Mouse (Mus musculus) stomach, postnatal 0 days (tissue): ENCODE data around the gene Sez6l. TPM values are rescaled to one million over a fixed set of nuclear protein-coding genes. Genes with fewer than 3 reads are reported as not detected.

Source experiments
- ATAC-seq: fragments of 200-750 bp; cut with Nextera tagmentation; 2 replicates; pipeline ENCODE4 v1.8.0; 2017; ENCODE audit not compliant: low FRiP score, low TSS enrichment
- DNase-seq: peaks from one replicate; pipeline ENCODE4 v3.0.0-alpha.2; 2016; ENCODE audit warnings: low spot score
- H3K27ac ChIP-seq: fragments of 300-500 bp; sonication (generic); replicated peaks from 2 replicates; pipeline ENCODE4 v1.5.1; 2014; ENCODE audit warnings: mild to moderate bottlenecking, control low read depth
- H3K27me3 ChIP-seq: fragments of 300-500 bp; sonication (generic); 2 replicates; pipeline ENCODE4 v1.6.1; 2014; ENCODE audit warnings: low read length; ENCODE audit not compliant: control insufficient read depth, insufficient read depth
- H3K36me3 ChIP-seq: fragments of 300-500 bp; sonication (generic); 2 replicates; pipeline ENCODE4 v1.6.1; 2014; ENCODE audit warnings: low read length, mixed read lengths; ENCODE audit not compliant: control insufficient read depth, insufficient read depth
- H3K4me1 ChIP-seq: fragments of 300-500 bp; sonication (generic); replicated peaks from 2 replicates; pipeline ENCODE4 v1.6.1; 2014; ENCODE audit warnings: antibody characterized with exemption; ENCODE audit not compliant: control insufficient read depth, insufficient read depth
- H3K4me2 ChIP-seq: fragments of 300-500 bp; sonication (generic); replicated peaks from 2 replicates; pipeline ENCODE4 v1.6.1; 2014; ENCODE audit warnings: low read depth, mild to moderate bottlenecking, control low read depth, moderate library complexity
- H3K4me3 ChIP-seq: fragments of 300-500 bp; sonication (generic); 2 replicates; pipeline ENCODE4 v1.5.1; 2014; ENCODE audit warnings: low read depth, low read length, control low read depth
- H3K9ac ChIP-seq: fragments of 300-500 bp; sonication (generic); 2 replicates; pipeline ENCODE4 v1.6.1; 2014; ENCODE audit warnings: mild to moderate bottlenecking, low read length, control low read depth, mixed read lengths
- H3K9me3 ChIP-seq: fragments of 300-500 bp; sonication (generic); 2 replicates; pipeline ENCODE4 v1.6.1; 2016; ENCODE audit warnings: low read length; ENCODE audit not compliant: control insufficient read depth
- CTCF ChIP-seq: IDR thresholded peaks from 2 replicates; pipeline ENCODE4 v1.5.1; 2016; ENCODE audit warnings: antibody characterized with exemption, low read depth, mild to moderate bottlenecking, moderate library complexity
- EP300 ChIP-seq: optimal IDR thresholded peaks from 2 replicates; pipeline ENCODE3; 2016; ENCODE audit warnings: antibody characterized with exemption
- WGBS: fragments of 180-500 bp; shearing (Covaris S2); extraction: QIAGEN DNeasy Blood & Tissue Kit; methylation state at CpG from one replicate; pipeline ENCODE4 v1.1.7; 2014; 5-methylcytosine and 5-hydroxymethylcytosine counted together
- polyA plus RNA-seq: library from polyadenylated mRNA; unstranded; fragments of >200 nt; fragmentation: Nextera tagmentation; extraction: Ambion mirVana; gene quantifications from 2 replicates; pipeline ENCODE4 v1.2.1, GENCODE M21; 2015

Gene Sez6l
- polyA plus RNA-seq, 1 experiment from 2014 or later: 0.42 TPM

- Histone ChIP-seq H3K4me2 (no peak overlapping the region), H3K9ac (no peak overlapping the region), H3K4me3 (no peak overlapping the region), H3K4me1 (no peaks in the 10 kb centered on the region), H3K9me3 (no peaks in the 10 kb centered on the region), H3K36me3 (no peaks in the 10 kb centered on the region), H3K27me3 (no peaks in the 10 kb centered on the region), H3K27ac (no peak overlapping the region)
- TF ChIP-seq CTCF (no peak), EP300 (no peak)
- WGBS: 28% methylated on average over 6 of the region's 6 CpGs
- ATAC-seq (no peak), DNase-seq (no peak)
Observed at GRCm38 (mm10) chr5:112466331-112466730, 110.7 kb downstream of the Sez6l start.

DNA sequence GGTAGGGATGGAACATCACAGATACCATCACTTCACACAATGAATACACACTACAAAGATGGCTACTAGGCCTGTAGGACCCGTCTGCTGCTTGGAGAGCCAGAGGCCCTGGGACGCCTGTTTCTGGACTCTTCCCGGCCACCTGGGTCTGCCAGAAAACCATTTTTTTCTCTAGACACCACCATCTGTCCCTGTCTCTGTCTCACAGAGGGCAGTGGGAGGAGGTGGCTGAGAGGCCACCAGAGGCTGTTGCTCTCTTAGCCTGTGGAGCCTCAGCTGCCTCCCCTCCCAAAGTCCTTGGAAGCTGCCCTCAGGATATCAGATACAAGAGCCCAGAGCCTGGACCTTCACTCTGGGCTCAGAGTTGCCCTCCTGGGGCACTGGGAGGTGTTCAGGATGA, 117.1 kb downstream of the Sez6l start:
- H3K27ac ChIP-seq: no peak overlapping the region
- WGBS: 62% methylated on average over 3 of the region's 3 CpGs
- no peaks in the 10 kb centered on the region for H3K27me3 ChIP-seq
- TF ChIP-seq EP300: no peak
- H3K4me3 ChIP-seq: no peak overlapping the region
- H3K4me2 ChIP-seq: no peak overlapping the region
- H3K4me1 ChIP-seq: no peaks in the 10 kb centered on the region
- no peak overlapping the region for H3K9ac ChIP-seq
- ATAC-seq (no peak), DNase-seq (no peak)
- no peaks in the 10 kb centered on the region for H3K36me3 ChIP-seq
- no peaks in the 10 kb centered on the region for H3K9me3 ChIP-seq

DNA sequence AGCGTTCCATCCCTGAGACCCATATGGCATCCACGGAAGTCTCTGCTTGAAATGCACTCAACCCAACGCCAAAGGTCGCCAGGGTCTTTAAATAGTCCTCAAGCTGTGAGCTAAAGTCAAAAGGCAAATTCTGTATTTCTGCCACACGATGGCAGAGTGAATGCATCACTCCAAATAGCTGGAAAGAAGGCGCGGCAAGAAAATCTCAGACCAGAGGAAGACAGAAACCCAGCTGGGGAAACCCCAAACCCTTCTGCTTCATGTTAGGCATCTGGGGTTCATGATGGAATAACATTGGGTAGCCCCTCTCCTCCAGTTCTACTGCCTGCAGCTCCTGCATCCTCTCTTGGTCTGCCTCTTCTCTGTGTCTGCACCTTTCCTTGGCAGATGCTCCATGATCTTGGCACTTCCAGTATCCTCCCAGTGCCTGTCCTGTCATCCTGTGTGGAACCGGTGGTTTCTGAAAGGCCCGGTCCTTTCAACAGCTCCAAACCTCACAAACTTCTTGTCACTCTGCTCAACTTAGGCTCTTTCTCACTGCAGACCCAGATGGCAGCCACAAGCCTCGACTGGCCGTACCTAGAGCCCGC, 121.9 kb downstream of the Sez6l start:
- no peak overlapping the region for H3K9ac ChIP-seq
- no peak overlapping the region for H3K4me2 ChIP-seq
- DNase-seq (no peak), ATAC-seq (no peak)
- no peaks in the 10 kb centered on the region for H3K4me1 ChIP-seq
- TF ChIP-seq CTCF: peak; percentile 61
- no peak for TF ChIP-seq EP300
- WGBS: 57% methylated on average over 12 of the region's 12 CpGs
- H3K4me3 ChIP-seq: no peak overlapping the region
- H3K36me3 ChIP-seq: no peaks in the 10 kb centered on the region
- no peaks in the 10 kb centered on the region for H3K9me3 ChIP-seq
- no peaks in the 10 kb centered on the region for H3K27me3 ChIP-seq
- H3K27ac ChIP-seq: no peak overlapping the region

DNA sequence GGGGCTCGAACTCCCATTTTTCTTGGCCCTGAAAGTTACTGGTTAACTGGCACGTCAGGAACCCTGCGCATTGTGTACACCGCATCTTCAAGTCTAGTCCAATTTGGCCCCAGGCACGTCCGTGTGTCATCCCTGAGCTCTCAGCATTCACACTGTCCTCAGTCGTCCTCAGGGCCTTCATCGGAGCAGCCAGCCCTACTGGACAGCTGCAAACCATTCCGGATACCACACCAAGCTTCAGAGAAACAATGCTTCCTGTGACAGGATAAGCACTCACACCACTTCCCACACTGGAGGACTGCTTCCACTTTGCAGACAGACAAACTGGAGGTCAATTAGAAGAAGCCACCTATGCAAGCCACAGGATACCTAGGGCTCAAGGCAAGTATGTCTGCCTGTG, 123.9 kb downstream of the Sez6l start:
- H3K27me3 ChIP-seq: no peaks in the 10 kb centered on the region; the same call in 1 of the 2 replicates
- ATAC-seq (no peak), DNase-seq (no peak)
- H3K36me3 ChIP-seq: no peaks in the 10 kb centered on the region
- no peak overlapping the region for H3K4me3 ChIP-seq
- H3K27ac ChIP-seq: no peak overlapping the region
- no peak for TF ChIP-seq EP300
- no peak for TF ChIP-seq CTCF
- no peak overlapping the region for H3K4me2 ChIP-seq
- no peaks in the 10 kb centered on the region for H3K4me1 ChIP-seq
- WGBS: 73% methylated on average over 9 of the region's 9 CpGs
- H3K9me3 ChIP-seq: no peaks in the 10 kb centered on the region
- H3K9ac ChIP-seq: no peak overlapping the region

DNA sequence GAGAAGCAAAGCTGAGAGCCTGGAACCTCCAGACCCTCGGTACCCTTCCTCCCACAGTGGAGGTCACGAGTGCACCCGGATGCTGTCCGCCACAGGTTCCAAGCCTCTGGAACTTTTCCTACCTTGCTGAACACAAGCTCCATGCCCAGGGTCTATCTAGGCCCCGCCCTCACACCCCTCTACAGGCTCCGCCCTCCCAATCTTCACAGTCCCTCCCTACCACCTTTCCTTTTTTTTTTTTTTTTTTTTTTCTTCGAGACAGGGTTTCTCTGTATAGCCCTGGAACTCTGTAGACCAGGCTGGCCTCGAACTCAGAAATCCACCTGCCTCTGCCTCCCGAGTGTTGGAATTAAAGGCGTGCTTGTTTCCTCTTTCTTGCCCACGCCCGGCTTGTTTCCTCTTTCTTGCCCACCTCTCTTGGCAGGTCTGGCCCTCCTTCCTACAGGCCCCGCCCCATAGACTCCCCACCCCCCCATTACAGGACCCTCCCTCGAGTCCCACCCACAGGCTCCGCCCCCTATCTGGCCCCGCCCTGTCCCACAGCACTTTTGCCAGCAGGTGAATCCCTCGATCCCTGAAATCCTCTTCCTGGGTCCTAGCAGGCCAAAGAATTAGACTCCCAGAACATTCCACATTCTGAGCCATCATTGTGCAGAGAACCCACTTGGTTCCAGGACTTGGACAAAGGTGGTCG, 128.1 kb downstream of the Sez6l start, which contains the start of gene Gm6588:
TSS of gene Gm6588 (plus strand) at position 680 of the 694 bp plus-strand sequence.
- no peaks in the 10 kb centered on the region for H3K4me1 ChIP-seq
- DNase-seq: no peak
- no peak for ATAC-seq
- H3K4me3 ChIP-seq: no peak within 1 kb of the TSS
- 59% methylated on average over 17 of the region's 18 CpGs for WGBS
- H3K9ac ChIP-seq: no peak within 1 kb of the TSS
- H3K9me3 ChIP-seq: no peaks in the 10 kb centered on the region
- no peak within 1 kb of the TSS for H3K4me2 ChIP-seq
- H3K27me3 ChIP-seq: no peaks in the 10 kb centered on the region; the same call in 1 of the 2 replicates
- TF ChIP-seq CTCF: no peak
- no peak for TF ChIP-seq EP300
- H3K36me3 ChIP-seq: no peaks in the 10 kb centered on the region
- no peak within 1 kb of the TSS for H3K27ac ChIP-seq

DNA sequence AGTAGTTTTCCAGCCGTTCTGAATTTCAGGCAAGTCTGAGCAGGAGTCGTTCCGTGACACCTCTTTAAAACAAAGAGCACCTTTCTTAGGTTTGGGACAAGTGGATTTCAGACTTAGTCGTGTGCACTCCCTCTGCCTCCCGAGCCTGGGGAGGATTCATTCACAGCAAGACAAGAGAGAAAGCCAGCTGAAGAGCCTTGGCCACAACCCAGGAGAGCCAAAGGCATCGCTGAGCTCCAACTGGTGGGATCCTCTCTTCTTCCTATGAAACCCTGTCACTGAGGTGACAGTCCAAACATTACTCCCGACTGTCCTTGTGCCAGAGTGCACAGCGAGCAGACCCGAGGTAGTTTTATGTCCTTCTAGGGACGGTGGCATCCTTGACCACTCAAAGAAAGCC, 138.4 kb downstream of the Sez6l start:
- H3K27me3 ChIP-seq: no peaks in the 10 kb centered on the region
- DNase-seq (no peak), ATAC-seq (no peak)
- H3K4me2 ChIP-seq: no peak overlapping the region
- WGBS: 45% methylated on average over 10 of the region's 10 CpGs
- H3K9ac ChIP-seq: no peak overlapping the region
- H3K36me3 ChIP-seq: no peaks in the 10 kb centered on the region
- H3K4me3 ChIP-seq: no peak overlapping the region
- TF ChIP-seq EP300 (no peak), CTCF (no peak)
- H3K27ac ChIP-seq: no peak overlapping the region
- H3K9me3 ChIP-seq: no peaks in the 10 kb centered on the region
- no peaks in the 10 kb centered on the region for H3K4me1 ChIP-seq
